Mouse (Mus musculus): ENCODE data around the gene Xkr7.

The Xkr7 gene

DNA sequence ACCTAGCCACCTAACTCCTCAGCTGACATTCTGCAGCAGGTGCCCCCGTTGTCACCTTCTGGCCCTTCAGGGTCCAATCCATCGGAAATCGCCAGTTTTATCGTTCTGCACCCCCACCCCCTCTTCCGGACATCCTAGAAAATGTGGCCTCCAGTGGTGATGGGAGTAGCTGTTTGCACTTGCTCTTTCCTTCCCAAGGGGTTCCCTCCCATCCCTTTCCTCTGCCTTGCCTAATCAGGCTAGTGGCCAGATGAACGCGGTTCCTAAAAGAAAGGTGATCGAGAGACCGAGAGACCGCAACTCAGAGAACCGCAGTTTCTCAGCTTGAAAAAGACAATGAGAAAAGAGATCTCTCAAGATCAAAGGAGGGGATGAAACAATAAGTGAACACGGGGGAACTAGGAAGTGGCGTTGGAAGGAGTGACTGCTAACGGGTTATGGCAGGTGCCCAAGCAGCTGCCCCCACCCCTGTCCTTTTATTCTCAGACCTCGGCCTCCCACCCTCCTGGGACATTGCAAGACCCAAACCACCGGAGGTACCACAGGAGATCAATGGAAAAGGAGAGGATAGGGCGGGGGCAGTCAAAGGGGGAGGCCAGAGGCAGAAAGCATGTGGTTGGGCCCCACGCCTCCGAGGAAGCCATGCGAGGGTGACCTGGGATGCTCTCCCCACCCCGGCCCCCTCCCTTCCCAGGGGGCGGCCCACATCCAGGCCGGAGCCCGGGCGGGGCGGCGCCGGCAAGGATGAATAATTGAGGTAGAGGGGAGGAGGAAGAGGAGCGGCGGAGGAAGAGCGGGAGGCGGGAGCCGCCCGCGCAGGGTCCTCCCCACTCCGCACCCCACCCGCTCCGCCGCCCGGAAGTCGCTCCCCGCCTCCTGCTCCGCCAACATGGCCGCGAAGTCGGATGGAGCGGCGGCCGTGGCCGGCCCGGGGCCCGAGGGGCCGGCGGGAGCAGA is at the start of gene Xkr7:
TSS of gene Xkr7 (plus strand) at position 727 of the 957 bp plus-strand sequence.
- no peak for DNase-seq

DNA sequence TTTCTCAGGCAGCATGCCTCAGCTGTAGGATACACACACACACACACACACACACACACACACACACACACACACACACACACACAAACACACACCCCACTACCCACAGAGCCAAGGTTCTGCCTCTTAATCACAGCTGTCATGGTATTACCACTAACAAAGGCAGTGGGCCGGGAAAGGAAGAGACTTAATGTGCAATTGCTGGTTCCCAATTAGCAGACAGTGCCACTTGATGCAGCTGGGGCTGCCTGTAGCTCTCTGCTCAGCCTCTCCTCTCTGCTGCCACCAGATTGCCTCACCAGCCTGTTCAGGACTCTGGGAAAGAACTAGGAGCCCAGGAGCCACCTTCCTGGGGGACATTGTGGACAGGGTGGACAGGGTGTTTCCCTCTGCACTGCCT is 46.1 kb upstream of the Xkr7 start:
- no peak for DNase-seq

DNA sequence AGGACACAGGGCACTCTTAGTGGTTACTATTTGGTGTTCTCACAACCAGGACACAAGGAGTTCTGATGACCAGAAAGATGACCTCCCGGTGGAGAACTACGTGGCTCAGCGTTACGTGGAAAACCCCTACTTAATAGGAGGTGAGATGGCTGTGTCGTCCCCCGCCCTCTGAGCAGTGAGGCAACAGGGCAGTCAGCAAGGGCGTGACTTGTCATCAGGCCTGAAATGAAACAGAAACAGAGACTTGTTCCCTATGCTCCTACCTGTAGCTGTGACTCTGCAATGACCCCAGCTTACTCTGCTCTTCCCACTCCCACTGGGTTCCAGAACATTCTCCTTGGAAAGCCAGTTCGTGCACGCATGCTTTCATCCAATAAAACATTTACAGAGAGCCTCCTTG is 40.1 kb upstream of the Xkr7 start:
- no peak for DNase-seq

DNA sequence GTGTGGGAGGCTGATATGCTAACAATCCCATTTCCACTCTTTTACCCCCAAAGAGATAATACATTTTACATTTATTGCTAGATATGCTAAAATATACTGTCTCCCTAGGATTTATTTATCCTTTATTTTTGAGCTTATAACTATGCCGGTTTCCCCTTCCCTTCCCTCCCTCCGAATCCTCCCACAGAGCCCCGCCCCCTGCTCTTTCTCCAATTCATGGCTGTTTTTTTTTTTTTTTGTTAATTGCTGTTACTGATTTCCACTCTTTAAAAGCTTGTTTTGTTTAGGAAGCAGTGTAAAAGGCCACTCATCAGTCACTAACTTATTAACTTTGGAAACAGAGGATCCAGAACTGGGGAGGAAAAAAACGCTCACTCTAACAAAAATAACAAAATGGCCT is 34.6 kb upstream of the Xkr7 start:
- peak; percentile 33 for DNase-seq

DNA sequence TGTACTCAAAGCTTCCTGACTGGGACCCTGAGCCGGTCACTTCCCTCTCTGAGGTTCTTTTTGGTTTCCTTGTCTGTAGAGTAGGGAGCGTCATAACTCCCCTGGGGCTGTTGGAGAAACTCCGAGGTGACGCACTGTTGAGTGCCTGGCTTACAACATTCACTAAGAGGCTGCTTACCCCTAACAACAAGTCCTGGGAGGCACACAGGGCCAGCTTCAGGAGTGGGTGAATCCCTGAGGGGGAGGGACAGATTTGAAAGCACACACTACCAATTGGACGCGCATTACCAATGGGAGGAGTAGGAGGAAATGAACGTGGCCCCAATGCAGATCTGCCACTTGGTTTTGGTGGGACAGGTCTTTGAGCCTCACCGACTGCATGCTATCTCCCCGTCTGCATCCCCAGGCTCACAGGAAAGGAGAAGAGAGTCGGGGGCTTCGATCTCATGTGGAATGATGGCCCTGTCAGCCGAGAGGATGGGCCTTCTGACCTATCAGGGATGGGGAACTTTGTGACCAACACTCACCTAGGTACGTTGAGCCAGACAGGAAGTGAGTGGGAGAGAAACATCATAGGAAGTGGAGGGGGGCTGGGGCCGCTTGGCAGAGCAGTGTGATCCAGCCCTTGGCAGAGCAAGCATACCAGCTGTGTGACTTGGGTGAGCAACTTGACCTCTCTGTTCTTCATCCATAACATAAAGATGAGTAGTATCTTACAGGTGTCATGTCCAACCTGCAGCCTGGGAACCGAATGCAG is 29.0 kb upstream of the Xkr7 start:
- DNase-seq = no peak

DNA sequence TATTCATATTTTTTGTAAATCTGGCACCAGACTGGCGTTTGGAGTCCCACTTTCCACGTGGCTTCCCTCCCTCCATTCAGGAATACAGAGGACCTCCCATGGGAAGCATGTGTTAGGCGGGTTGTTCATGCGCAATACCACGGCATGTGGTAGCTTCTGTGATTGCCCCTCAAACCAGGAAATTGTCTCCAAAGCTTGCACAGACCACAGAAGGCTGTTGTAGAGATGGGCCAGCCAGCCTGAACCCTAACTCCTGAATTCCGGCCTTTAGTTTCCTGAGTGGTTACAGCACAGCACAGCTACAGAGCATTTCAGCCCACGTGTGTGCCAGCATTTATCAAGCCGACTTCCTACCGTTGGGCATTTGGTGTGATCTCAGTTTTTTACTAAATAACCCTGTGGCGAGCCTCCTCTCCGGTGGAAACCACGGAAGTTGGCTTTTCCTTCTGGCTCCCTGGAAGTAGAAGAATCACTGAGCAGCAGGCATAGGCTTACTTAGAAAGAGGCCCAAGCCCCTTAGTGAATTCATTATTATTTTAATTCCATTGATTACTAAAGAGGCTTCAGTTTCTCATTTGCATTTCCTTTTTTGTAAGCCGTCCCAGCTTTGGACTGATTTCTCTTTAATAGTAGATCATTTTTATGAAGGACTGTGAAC is 27.8 kb upstream of the Xkr7 start:
- no peak for DNase-seq

DNA sequence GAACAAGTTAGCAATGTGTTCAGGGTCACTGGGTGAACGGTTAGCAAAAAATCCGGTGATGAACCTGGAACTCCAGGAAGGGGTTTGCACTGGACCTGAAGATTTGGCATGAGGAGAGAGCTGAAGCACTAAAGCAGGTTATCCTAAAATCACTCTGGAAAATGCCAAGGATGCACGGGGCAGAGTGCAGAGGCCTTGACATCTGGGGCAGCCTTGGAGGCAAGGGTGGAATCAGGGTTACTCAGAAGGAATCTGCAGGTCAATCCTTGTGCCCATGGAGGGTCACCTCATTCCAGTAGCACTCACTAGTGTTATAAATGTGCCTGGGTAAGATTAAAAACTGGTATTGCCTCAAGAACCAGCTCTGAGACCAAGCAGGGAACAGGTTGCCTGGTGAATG is 25.7 kb upstream of the Xkr7 start:
- DNase-seq = no peak

DNA sequence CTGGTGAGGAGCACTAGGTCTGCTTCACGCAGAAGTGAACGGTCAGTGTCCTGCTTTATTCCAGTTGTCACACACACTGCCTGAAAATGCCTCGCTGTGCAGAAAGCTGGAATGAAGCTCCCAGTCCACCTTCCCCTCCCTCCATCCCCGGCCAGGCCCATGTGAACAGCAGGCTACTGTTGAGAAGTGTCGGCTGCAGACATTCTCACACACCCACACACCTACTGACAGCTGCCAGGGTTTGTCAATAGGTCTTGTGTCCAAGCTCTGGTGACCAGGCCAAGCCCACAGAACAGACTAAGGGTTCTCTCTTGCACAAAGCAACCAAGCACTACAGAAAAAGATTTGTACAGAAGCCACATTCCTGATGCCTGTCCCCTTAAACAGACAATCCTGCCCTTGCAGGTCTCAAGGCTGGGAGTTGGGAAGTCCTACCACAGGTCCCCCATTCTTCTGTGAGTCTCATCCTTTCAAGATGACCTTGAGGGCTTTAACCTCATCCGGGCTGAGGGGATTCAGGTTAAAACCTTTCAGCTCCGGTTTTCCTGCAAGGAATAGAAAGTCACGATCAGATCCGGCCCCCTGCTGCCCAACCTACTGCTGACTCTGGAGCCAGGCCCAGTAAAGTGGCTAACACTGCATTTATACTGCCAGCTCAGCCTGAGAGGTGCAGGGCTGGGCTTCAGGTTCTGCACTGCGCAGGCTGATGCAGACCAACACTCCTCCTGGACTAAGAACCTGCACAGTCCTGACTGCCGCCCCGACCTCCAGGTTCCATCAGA is 22.3 kb upstream of the Xkr7 start:
- DNase-seq = no peak

DNA sequence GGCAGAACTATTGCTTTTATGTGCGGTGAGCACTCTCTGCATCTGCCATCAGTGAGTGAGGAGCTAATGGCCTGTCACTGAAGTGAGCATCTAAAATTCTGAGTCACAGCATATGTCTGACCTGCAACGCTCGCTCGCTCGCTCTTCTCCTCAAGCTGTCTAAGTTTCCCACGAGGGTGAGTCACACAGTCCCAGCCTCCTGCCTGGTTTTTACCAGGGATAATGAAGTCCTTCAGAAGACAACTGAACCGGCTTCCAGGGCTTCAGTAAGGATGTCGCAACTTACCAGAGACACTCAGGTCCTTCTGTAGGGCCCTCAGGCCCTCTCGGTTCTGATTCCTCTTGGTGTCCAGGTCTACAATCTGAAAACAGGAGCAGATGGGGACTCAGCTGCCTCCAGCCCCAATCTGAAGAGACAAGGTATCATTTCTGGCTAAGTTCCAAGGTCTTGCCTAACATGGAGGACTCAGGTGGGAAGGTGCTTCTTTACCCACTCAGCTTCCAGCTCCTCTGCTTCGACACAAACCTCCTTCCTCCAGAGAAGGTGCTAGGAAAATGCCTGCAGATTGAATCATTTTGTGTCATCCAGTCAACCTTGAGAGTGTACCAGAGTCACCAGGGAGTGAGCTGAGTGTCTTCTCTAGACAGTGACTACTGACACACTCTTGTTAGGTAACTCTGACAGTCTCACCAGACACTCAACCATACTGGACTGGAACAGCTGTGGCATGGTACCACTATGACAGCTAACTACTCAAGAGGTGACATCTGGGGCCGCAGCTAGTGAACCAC is 17.7 kb upstream of the Xkr7 start:
- DNase-seq = no peak

DNA sequence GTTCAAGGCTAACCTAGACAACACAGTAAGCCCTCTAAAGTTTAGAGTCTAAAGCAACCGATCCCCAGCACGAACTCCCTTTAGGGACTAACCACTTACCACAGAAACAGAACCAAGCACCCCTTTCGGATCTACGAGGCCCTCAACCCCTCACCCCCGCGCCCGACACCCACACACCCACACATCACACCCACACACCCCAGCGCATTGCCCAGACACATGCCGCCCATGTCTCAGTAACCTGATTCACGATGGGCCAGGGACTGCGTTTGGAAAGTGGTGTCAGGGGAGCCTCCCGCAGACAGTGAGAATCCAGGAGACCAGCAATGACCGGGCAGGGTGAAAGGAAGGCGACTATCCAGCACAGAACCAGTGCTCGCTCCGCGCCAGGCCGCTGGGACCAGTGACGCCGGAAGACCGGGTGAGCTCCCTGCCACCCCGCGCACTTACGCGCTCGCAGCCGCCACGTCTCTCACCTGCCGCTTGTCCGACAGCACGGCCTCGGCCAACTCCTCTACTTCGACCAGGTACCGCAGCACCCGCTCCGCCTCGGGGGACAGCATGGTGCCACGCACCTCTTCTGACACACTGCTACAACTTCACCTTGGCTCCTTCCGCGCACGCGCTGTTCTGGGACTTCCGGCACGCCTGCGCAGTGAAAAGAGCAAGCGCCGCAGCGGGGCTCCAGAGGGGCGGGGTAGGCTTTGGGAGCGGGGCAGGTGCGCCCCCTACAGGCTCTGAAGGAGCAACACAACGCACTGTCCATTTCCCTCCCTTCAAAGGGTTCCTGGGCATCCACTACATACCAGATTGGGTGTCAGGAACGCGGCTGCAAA is 16.7 kb upstream of the Xkr7 start, which contains the start of gene Pdrg1:
TSS of gene Pdrg1 (minus strand) at position 670 of the 836 bp plus-strand sequence.
- peak; percentile 97 for DNase-seq

DNA sequence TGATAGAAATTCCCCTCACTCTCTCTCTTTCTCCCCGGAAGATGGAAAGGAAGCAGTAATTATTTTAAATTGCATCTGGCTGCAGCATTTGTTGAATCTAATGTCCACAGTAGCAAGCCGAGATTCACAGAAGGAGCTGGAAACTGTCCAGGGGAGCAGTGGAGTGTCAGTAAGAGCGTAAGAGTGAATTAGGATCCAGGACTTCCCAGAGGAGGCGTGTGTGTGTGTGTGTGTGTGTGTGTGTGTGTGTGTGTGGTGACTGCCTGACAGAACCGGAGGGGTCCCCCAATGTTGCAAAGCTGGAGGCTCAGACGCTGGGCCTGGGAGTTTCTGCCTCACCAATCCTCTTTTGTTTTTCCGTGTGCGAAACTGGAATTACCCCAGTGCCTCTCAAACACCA is 15.8 kb upstream of the Xkr7 start:
- peak; percentile 43 for DNase-seq

DNA sequence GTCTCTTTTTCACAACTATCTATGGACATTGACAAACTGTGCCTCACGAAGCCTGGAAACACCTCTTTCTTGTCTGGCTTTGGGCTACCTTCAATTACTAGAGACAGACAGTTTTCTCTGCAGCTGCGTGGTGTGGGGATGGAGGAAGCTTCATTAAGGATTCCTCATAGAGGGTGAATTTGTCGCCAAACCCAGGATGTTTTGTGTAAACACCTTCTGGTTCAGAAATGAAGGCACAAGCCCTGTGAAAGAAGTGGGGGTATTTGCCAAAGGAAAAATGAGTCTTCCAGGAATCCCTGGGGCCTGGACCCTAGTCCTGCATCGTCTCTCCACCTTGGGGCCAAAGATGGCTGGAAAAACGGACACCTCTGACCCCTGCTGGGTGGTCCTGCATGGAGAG is 14.9 kb upstream of the Xkr7 start:
- no peak for DNase-seq

DNA sequence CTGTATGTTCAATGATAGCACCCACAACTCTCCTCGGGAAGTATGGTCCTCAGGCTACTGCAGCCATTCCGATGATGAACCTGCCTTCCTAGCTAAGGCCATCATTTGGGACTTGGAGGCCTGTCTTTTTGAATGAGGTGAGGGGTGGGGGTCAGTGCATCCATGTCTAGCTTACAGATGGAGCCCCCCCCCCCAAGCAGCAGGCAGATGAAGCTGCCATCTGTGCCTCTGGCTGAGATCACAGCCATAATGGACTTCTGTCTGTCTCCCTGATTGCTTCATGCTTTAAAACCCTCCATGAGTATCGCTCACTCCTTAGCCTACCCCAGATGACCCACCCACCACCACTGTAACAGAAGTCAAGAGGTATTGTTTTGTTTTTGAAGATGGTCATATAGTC is 12.3 kb upstream of the Xkr7 start:
- no peak for DNase-seq

DNA sequence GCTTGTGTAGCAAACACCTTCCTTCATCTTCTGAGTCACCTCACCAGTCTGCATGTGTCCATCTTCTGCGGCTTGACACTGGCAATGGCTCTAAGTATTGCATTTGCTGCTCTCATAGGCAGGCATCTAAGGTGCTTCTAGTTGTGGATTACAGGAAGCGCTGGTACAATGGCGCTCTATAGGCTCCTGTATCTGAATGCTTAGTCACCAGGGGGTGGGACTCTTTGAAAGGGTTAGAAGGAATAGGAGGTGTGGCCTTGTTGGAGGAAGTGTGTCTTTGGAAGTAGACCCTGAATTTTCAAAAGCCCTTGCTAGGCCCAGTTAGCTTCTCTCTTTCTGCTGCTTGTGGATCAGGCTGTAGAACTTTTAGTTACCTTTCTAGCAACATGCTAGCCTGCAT is 10.5 kb upstream of the Xkr7 start:
- DNase-seq = no peak

DNA sequence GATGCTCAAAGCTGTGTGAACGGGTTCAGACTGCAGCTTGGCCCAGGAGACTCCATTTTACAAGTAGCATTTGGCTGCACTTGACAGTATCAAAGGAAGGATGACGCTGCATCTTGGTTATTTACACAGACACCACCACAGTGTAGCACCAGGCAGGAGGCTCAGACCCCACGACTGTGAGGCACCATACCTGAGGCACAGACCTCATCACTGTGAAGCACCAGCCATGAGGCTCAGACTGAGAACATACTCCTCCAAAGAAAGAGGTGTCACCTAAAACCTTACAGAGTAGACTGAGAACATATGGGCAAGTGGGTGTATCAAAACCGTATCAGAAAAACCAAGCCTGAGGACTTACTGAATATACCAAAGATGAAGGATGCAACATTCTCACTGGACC is 8.8 kb upstream of the Xkr7 start:
- no peak for DNase-seq

DNA sequence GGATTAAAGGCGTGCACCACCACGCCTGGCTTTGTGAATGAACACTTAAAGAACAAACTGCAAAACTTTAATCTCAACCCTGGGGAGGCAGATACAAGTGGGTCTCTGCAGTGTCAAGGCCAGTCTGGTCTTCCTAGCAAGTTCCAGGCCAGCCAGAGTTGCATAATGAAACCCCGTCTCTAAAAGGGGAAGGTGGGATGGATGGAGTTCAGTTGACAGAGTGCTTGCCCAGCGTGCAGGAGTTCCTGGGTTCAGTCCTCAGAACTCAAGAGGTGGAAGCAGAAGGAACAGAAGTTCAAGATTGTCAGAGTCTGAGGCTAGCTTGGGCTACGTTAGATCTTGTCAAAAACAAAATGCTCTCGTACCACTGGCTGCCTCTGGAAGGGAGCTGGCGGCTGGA is 5.6 kb upstream of the Xkr7 start:
- no peak for DNase-seq

DNA sequence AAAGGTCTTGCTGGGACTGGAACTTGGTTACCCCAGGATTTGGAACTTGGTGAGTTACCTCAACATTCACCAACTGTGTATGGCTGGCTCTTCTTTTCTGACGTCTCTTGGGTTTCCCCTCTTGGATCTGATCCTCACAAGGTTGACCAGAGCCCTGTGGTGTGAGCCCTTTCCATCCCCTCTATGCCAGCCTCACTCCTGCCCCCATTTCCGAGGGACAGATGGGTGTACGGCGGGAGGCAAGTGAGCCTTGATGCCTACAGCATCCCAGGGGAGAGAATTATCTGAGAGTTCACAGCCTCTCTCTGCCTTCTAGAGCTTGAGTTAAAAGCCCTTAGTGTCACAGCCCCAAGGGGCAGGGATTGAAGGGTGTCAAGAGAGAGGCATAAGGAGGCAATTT is 4.2 kb upstream of the Xkr7 start:
- no peak for DNase-seq

DNA sequence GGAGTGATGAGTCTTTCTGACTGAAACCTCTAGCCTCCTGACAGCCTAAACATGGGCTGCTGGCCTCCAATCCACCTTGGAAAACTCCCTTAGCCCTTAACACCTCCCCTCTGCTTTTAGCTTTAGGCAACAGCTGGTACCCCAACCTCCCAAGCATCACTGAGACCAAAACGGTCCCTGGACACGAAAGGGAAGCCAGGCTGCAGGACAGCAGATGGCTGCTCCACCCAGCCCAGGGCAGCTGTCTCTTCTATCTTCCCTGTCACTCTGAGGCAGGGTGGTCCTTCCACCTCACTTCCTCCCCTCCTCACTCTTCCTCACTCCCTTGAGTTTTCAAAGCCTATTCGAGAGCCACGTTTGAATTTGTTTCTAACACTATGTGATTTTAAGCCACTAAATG is 1.2 kb upstream of the Xkr7 start:
- DNase-seq = no peak

DNA sequence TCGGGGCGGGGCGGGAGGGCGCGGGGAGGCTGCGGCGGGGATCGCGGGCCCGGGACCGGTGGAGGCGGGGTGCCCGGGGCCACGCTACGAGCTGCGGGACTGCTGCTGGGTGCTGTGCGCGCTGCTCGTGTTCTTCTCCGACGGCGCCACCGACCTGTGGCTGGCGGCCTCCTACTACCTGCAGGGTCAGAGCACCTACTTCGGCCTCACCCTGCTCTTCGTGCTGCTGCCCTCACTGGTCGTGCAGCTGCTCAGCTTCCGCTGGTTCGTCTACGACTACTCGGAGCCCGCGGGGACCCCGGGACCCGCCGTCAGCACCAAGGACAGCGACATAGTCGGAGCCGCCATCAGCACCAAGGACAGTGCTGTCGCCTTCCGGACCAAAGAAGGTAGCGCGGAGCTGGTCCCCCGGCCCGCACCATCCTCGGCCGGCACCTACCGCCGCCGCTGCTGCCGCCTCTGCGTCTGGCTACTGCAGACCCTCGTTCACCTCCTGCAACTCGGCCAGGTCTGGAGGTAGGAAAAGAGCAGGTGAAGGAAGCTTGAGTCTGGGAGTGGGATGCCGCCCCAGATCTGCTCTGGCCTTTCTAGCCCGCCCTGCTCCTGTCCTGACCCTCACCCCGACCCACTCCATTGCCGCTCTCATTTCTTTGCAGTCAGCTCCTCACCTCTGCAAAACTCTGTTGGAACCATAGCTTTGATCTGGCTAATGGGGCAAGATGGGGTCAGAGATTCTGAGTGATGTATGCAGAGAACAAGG is 611 bp downstream of the Xkr7 start:
- DNase-seq = peak; percentile 93

DNA sequence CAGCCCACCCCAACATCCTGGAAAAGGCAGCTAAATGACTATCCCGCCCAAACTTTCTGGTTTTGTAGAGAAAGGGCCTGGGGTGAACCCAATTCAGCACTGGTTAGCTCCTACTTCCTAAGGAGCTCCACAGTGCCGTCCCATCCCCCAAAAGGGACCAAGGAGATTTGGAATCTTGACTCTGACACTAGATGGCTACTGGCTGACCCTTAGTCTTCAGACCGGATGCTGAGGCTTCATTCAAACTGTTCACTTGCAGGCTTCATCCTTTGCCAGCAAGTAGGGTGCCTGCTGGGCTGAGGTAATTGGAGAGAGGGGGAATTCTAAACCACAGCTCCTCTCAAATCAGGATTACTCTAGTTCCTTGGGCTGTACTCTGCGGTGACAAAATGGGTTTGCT is 1.3 kb downstream of the Xkr7 start:
- no peak for DNase-seq

All from kidney, postnatal 10 days (tissue).